Mouse (Mus musculus): ENCODE results near the gene Nfix. TPM values are rescaled to one million over a fixed set of nuclear protein-coding genes. Genes with fewer than 3 reads are reported as not detected.

Nfix gene
- polyA plus RNA-seq, 1 experiment, result 65.7 TPM

- Histone ChIP-seq H3K4me2 (ENCODE audit: low read depth) (no peak overlapping the region), H3K36me3 (ENCODE audit: control insufficient read depth, insufficient read depth) (no peaks in the 10 kb centered on the region), H3ac (ENCODE audit: control insufficient read depth, insufficient read length) (no peak overlapping the region), H3K27me3 (ENCODE audit: control insufficient read depth, insufficient read depth, insufficient read length) (no peaks in the 10 kb centered on the region), H3K4me3 (no peak overlapping the region), H3K79me2 (ENCODE audit: control insufficient read depth, insufficient read depth) (peaks cover 23% of the 10 kb centered on the region)
- TF ChIP-seq CEBPB (IDR thresholded peaks at IDR 0.05; ENCODE audit: insufficient read depth, poor library complexity, severe bottlenecking) (no peak), E2F4 (IDR thresholded peaks at IDR 0.05; ENCODE audit: insufficient read depth) (no peak), MAX (IDR thresholded peaks at IDR 0.05; ENCODE audit: low read depth) (no peak), POLR2A (IDR thresholded peaks at IDR 0.05; ENCODE audit: insufficient read length, low read depth) (no peak), TCF12 (IDR thresholded peaks at IDR 0.05; ENCODE audit: insufficient read depth, poor library complexity, severe bottlenecking) (no peak), POLR2AphosphoS2 (IDR thresholded peaks at IDR 0.05; ENCODE audit: insufficient read length, low read depth) (no peak), MYOG (IDR thresholded peaks at IDR 0.05; ENCODE audit: control insufficient read depth in 1 of 3, insufficient read depth in 1 of 3, insufficient read length in 2 of 3, low read depth in 2 of 3) (no peak), REST (IDR thresholded peaks at IDR 0.05; ENCODE audit: insufficient read depth, insufficient read length) (no peak), USF1 (IDR thresholded peaks at IDR 0.05; ENCODE audit: low read depth) (no peak), SRF (IDR thresholded peaks at IDR 0.05; ENCODE audit: control insufficient read depth, insufficient read length, low read depth) (no peak), TCF3 (IDR thresholded peaks at IDR 0.05; ENCODE audit: insufficient read length, low read depth) (no peak), MYOD1 (IDR thresholded peaks at IDR 0.05; ENCODE audit: control insufficient read depth in 1 of 3, insufficient read length in 2 of 3, low read depth in 2 of 3) (no peak)
Measured at GRCm38 (mm10) chr8:84738715-84739400, 61.3 kb downstream of the Nfix start.

GRCm38 (mm10) chr8:84738266-84738665 lies 61.9 kb downstream of the Nfix start:
- H3K4me3 ChIP-seq, result no peak overlapping the region
- TF ChIP-seq MYOG (IDR thresholded peaks at IDR 0.05; ENCODE audit: control insufficient read depth in 1 of 3, insufficient read depth in 1 of 3, insufficient read length in 2 of 3, low read depth in 2 of 3) (no peak), TCF12 (IDR thresholded peaks at IDR 0.05; ENCODE audit: insufficient read depth, poor library complexity, severe bottlenecking) (no peak), USF1 (IDR thresholded peaks at IDR 0.05; ENCODE audit: low read depth) (no peak), TCF3 (IDR thresholded peaks at IDR 0.05; ENCODE audit: insufficient read length, low read depth) (no peak), CEBPB (IDR thresholded peaks at IDR 0.05; ENCODE audit: insufficient read depth, poor library complexity, severe bottlenecking) (no peak), REST (IDR thresholded peaks at IDR 0.05; ENCODE audit: insufficient read depth, insufficient read length) (no peak), MYOD1 (IDR thresholded peaks at IDR 0.05; ENCODE audit: control insufficient read depth in 1 of 3, insufficient read length in 2 of 3, low read depth in 2 of 3) (no peak), POLR2AphosphoS2 (IDR thresholded peaks at IDR 0.05; ENCODE audit: insufficient read length, low read depth) (no peak), POLR2A (IDR thresholded peaks at IDR 0.05; ENCODE audit: insufficient read length, low read depth) (no peak), SRF (IDR thresholded peaks at IDR 0.05; ENCODE audit: control insufficient read depth, insufficient read length, low read depth) (no peak), E2F4 (IDR thresholded peaks at IDR 0.05; ENCODE audit: insufficient read depth) (no peak), MAX (IDR thresholded peaks at IDR 0.05; ENCODE audit: low read depth) (no peak)
- peaks cover 26% of the 10 kb centered on the region for H3K79me2 ChIP-seq (ENCODE audit: control insufficient read depth, insufficient read depth)
- H3K27me3 ChIP-seq (ENCODE audit: control insufficient read depth, insufficient read depth, insufficient read length), result no peaks in the 10 kb centered on the region
- no peaks in the 10 kb centered on the region for H3K36me3 ChIP-seq (ENCODE audit: control insufficient read depth, insufficient read depth)
- no peak overlapping the region for H3ac ChIP-seq (ENCODE audit: control insufficient read depth, insufficient read length)
- H3K4me2 ChIP-seq (ENCODE audit: low read depth), result no peak overlapping the region

GRCm38 (mm10) chr8:84737608-84738007 lies 62.5 kb downstream of the Nfix start:
- no peaks in the 10 kb centered on the region for H3K36me3 ChIP-seq (ENCODE audit: control insufficient read depth, insufficient read depth)
- H3ac ChIP-seq (ENCODE audit: control insufficient read depth, insufficient read length), result no peak overlapping the region
- TF ChIP-seq TCF3 (IDR thresholded peaks at IDR 0.05; ENCODE audit: insufficient read length, low read depth) (no peak), USF1 (IDR thresholded peaks at IDR 0.05; ENCODE audit: low read depth) (peak; percentile 40), MYOG (IDR thresholded peaks at IDR 0.05; ENCODE audit: control insufficient read depth in 1 of 3, insufficient read depth in 1 of 3, insufficient read length in 2 of 3, low read depth in 2 of 3) (peak in 1 of 3 experiments; percentile 48), CEBPB (IDR thresholded peaks at IDR 0.05; ENCODE audit: insufficient read depth, poor library complexity, severe bottlenecking) (no peak), SRF (IDR thresholded peaks at IDR 0.05; ENCODE audit: control insufficient read depth, insufficient read length, low read depth) (no peak), E2F4 (IDR thresholded peaks at IDR 0.05; ENCODE audit: insufficient read depth) (no peak), POLR2AphosphoS2 (IDR thresholded peaks at IDR 0.05; ENCODE audit: insufficient read length, low read depth) (peak; percentile 30), REST (IDR thresholded peaks at IDR 0.05; ENCODE audit: insufficient read depth, insufficient read length) (no peak), TCF12 (IDR thresholded peaks at IDR 0.05; ENCODE audit: insufficient read depth, poor library complexity, severe bottlenecking) (no peak), MYOD1 (IDR thresholded peaks at IDR 0.05; ENCODE audit: control insufficient read depth in 1 of 3, insufficient read length in 2 of 3, low read depth in 2 of 3) (peak in 1 of 3 experiments; percentile 14), MAX (IDR thresholded peaks at IDR 0.05; ENCODE audit: low read depth) (no peak), POLR2A (IDR thresholded peaks at IDR 0.05; ENCODE audit: insufficient read length, low read depth) (peak; percentile 42)
- no peaks in the 10 kb centered on the region for H3K27me3 ChIP-seq (ENCODE audit: control insufficient read depth, insufficient read depth, insufficient read length)
- H3K4me3 ChIP-seq, result no peak overlapping the region
- H3K79me2 ChIP-seq (ENCODE audit: control insufficient read depth, insufficient read depth), result peaks cover 31% of the 10 kb centered on the region
- peak overlapping the region; percentile 36 for H3K4me2 ChIP-seq (ENCODE audit: low read depth)

GRCm38 (mm10) chr8:84736521-84736920 lies 63.6 kb downstream of the Nfix start:
- Histone ChIP-seq H3K79me2 (ENCODE audit: control insufficient read depth, insufficient read depth) (peaks cover 38% of the 10 kb centered on the region), H3K27me3 (ENCODE audit: control insufficient read depth, insufficient read depth, insufficient read length) (no peaks in the 10 kb centered on the region), H3ac (ENCODE audit: control insufficient read depth, insufficient read length) (no peak overlapping the region), H3K36me3 (ENCODE audit: control insufficient read depth, insufficient read depth) (no peaks in the 10 kb centered on the region), H3K4me2 (ENCODE audit: low read depth) (peak overlapping the region; percentile 15), H3K4me3 (no peak overlapping the region)
- TF ChIP-seq E2F4 (IDR thresholded peaks at IDR 0.05; ENCODE audit: insufficient read depth) (no peak), POLR2AphosphoS2 (IDR thresholded peaks at IDR 0.05; ENCODE audit: insufficient read length, low read depth) (no peak), MAX (IDR thresholded peaks at IDR 0.05; ENCODE audit: low read depth) (no peak), CEBPB (IDR thresholded peaks at IDR 0.05; ENCODE audit: insufficient read depth, poor library complexity, severe bottlenecking) (no peak), MYOG (IDR thresholded peaks at IDR 0.05; ENCODE audit: control insufficient read depth in 1 of 3, insufficient read depth in 1 of 3, insufficient read length in 2 of 3, low read depth in 2 of 3) (no peak), SRF (IDR thresholded peaks at IDR 0.05; ENCODE audit: control insufficient read depth, insufficient read length, low read depth) (no peak), POLR2A (IDR thresholded peaks at IDR 0.05; ENCODE audit: insufficient read length, low read depth) (no peak), REST (IDR thresholded peaks at IDR 0.05; ENCODE audit: insufficient read depth, insufficient read length) (no peak), MYOD1 (IDR thresholded peaks at IDR 0.05; ENCODE audit: control insufficient read depth in 1 of 3, insufficient read length in 2 of 3, low read depth in 2 of 3) (no peak), TCF3 (IDR thresholded peaks at IDR 0.05; ENCODE audit: insufficient read length, low read depth) (no peak), USF1 (IDR thresholded peaks at IDR 0.05; ENCODE audit: low read depth) (no peak), TCF12 (IDR thresholded peaks at IDR 0.05; ENCODE audit: insufficient read depth, poor library complexity, severe bottlenecking) (no peak)

Measured in myocyte (in vitro differentiated cells).